Mouse (Mus musculus) MEL (cell line): ENCODE data around the gene Slc35d1. TPM values are rescaled to one million over a fixed set of nuclear protein-coding genes. Genes with fewer than 3 reads are reported as not detected.

Source experiments
- DNase-seq: peaks from one replicate; pipeline ENCODE4 v3.0.0; 2011; ENCODE audit warnings: low read depth, low spot score
- H3K27ac ChIP-seq: 2 replicates; pipeline ENCODE4 v1.5.1; 2012; ENCODE audit warnings: low read depth, mild to moderate bottlenecking, control low read depth, low read length, moderate library complexity; ENCODE audit not compliant: control insufficient read depth
- H3K27me3 ChIP-seq, 2 experiments: fragments of 150-350 bp in 1 of 2; sonication (generic) in 1 of 2; 2 replicates each; pipeline ENCODE4 v1.6.1; 2012; ENCODE audit warnings: low read length in 2 of 2, mild to moderate bottlenecking in 2 of 2, improper control_type of control experiment in 1 of 2, moderate library complexity in 1 of 2; ENCODE audit not compliant: insufficient read depth in 2 of 2, control insufficient read depth in 1 of 2
- H3K36me3 ChIP-seq, 2 experiments: 2 replicates each; pipeline ENCODE4 v1.6.1; 2012 to 2014; ENCODE audit warnings: low read length in 2 of 2, improper control_type of control experiment in 1 of 2, inconsistent platforms in 1 of 2, mild to moderate bottlenecking in 1 of 2; ENCODE audit not compliant: insufficient read depth in 2 of 2, control insufficient read depth in 1 of 2
- H3K4me1 ChIP-seq, 2 experiments: fragments of 150-350 bp in 1 of 2; sonication (generic) in 1 of 2; 2 replicates each; pipeline ENCODE4 v1.6.1; 2012; ENCODE audit warnings: low read length in 2 of 2, improper control_type of control experiment in 1 of 2, mild to moderate bottlenecking in 1 of 2; ENCODE audit not compliant: insufficient read depth in 2 of 2, control insufficient read depth in 1 of 2
- H3K4me3 ChIP-seq, 2 experiments: fragments of 150-350 bp in 1 of 2; sonication (generic) in 1 of 2; 2 replicates each; pipeline ENCODE4 v1.5.1; 2012; ENCODE audit warnings: low read depth in 2 of 2, low read length in 2 of 2, mild to moderate bottlenecking in 2 of 2, moderate library complexity in 2 of 2, control low read depth in 1 of 2, improper control_type of control experiment in 1 of 2; ENCODE audit not compliant: control insufficient read depth in 1 of 2, insufficient read depth in 1 of 2
- H3K79me2 ChIP-seq: 2 replicates; pipeline ENCODE4 v1.6.1; 2012; ENCODE audit warnings: mild to moderate bottlenecking, low read length, moderate library complexity; ENCODE audit not compliant: control insufficient read depth, poor library complexity, insufficient read depth
- H3K9ac ChIP-seq: 2 replicates; pipeline ENCODE4 v1.6.1; 2012; ENCODE audit warnings: low read depth, mild to moderate bottlenecking, control low read depth, low read length, moderate library complexity; ENCODE audit not compliant: control insufficient read depth, poor library complexity, severe bottlenecking
- H3K9me3 ChIP-seq: fragments of 150-350 bp; sonication (generic); replicated peaks from 2 replicates; pipeline ENCODE4 v1.6.1; 2012; ENCODE audit warnings: mild to moderate bottlenecking, low read length, improper control_type of control experiment, moderate library complexity; ENCODE audit not compliant: insufficient read depth
- CHD1 ChIP-seq: IDR thresholded peaks from 2 replicates; pipeline ENCODE4 v1.6.1; 2012; ENCODE audit warnings: low read depth, mild to moderate bottlenecking, inconsistent platforms, low read length, improper control_type of control experiment
- CTCF ChIP-seq, 3 experiments: IDR thresholded peaks in 2 of 3; conservative IDR thresholded peaks in 1 of 3; 2 replicates each; pipeline ENCODE4 v1.5.1; 2011 to 2012; ENCODE audit warnings: low read length in 3 of 3, low read depth in 2 of 3, mild to moderate bottlenecking in 2 of 3, improper control_type of control experiment in 1 of 3, inconsistent platforms in 1 of 3, mixed read lengths in 1 of 3, moderate library complexity in 1 of 3; ENCODE audit not compliant: control insufficient read depth in 1 of 3, insufficient read depth in 1 of 3, poor library complexity in 1 of 3, severe bottlenecking in 1 of 3
- E2F4 ChIP-seq: IDR thresholded peaks from 2 replicates; pipeline ENCODE4 v1.6.1; 2011; ENCODE audit warnings: low read depth, low read length, improper control_type of control experiment, borderline replicate concordance
- EP300 ChIP-seq, 2 experiments: IDR thresholded peaks; 2 replicates each; pipeline ENCODE4 v1.6.1; 2011; ENCODE audit warnings: improper control_type of control experiment in 2 of 2, low read length in 2 of 2, low read depth in 1 of 2, mild to moderate bottlenecking in 1 of 2
- ETS1 ChIP-seq: IDR thresholded peaks from 2 replicates; pipeline ENCODE4 v1.6.1; 2012; ENCODE audit warnings: low read depth, mild to moderate bottlenecking, inconsistent platforms, low read length, improper control_type of control experiment, moderate library complexity
- GATA1 ChIP-seq: IDR thresholded peaks from 2 replicates; pipeline ENCODE4 v1.6.1; 2011; ENCODE audit warnings: low read depth, low read length, improper control_type of control experiment
- HCFC1 ChIP-seq: IDR thresholded peaks from 2 replicates; pipeline ENCODE4 v1.6.1; 2012; ENCODE audit warnings: low read depth, mild to moderate bottlenecking, inconsistent platforms, low read length, improper control_type of control experiment, moderate library complexity
- JUND ChIP-seq: IDR thresholded peaks from 2 replicates; pipeline ENCODE4 v1.6.1; 2011; ENCODE audit warnings: low read depth, mild to moderate bottlenecking, improper control_type of control experiment, low read length
- MEF2A ChIP-seq: IDR thresholded peaks from 2 replicates; pipeline ENCODE4 v1.6.1; 2014; ENCODE audit warnings: low read depth, mild to moderate bottlenecking, inconsistent platforms, low read length, improper control_type of control experiment; ENCODE audit not compliant: poor library complexity, insufficient replicate concordance, severe bottlenecking; ENCODE audit errors: extremely low read depth
- MYB ChIP-seq: IDR thresholded peaks from 2 replicates; pipeline ENCODE4 v1.6.1; 2011; ENCODE audit warnings: mild to moderate bottlenecking, low read depth, low read length, improper control_type of control experiment
- MYC ChIP-seq: IDR thresholded peaks from 2 replicates; pipeline ENCODE4 v1.6.1; 2011; ENCODE audit warnings: low read depth, mild to moderate bottlenecking, low read length, improper control_type of control experiment, moderate library complexity
- NRF1 ChIP-seq: IDR thresholded peaks from 2 replicates; pipeline ENCODE4 v1.6.1; 2014; ENCODE audit warnings: low read depth, mild to moderate bottlenecking, inconsistent platforms, low read length, improper control_type of control experiment, moderate library complexity; ENCODE audit not compliant: poor library complexity, insufficient read depth, severe bottlenecking
- POLR2A ChIP-seq, 2 experiments: IDR thresholded peaks; 2 replicates each; pipeline ENCODE4 v1.6.1; 2011 to 2012; ENCODE audit warnings: low read length in 2 of 2, mild to moderate bottlenecking in 2 of 2, control low read depth in 1 of 2, improper control_type of control experiment in 1 of 2, low read depth in 1 of 2, moderate library complexity in 1 of 2; ENCODE audit not compliant: control insufficient read depth in 1 of 2, insufficient read depth in 1 of 2, poor library complexity in 1 of 2
- POLR2AphosphoS5 ChIP-seq: IDR thresholded peaks from 2 replicates; pipeline ENCODE4 v1.6.1; 2012; ENCODE audit warnings: low read depth, borderline replicate concordance, mild to moderate bottlenecking, inconsistent platforms, low read length, moderate library complexity, mixed read lengths
- RAD21 ChIP-seq: IDR thresholded peaks from 2 replicates; pipeline ENCODE4 v1.6.1; 2011; ENCODE audit warnings: mild to moderate bottlenecking, low read depth, low read length, improper control_type of control experiment
- RCOR1 ChIP-seq: IDR thresholded peaks from 2 replicates; pipeline ENCODE4 v1.6.1; 2012; ENCODE audit warnings: low read depth, mild to moderate bottlenecking, inconsistent platforms, low read length, improper control_type of control experiment
- UBTF ChIP-seq: IDR thresholded peaks from 2 replicates; pipeline ENCODE4 v1.6.1; 2012; ENCODE audit warnings: low read depth, mild to moderate bottlenecking, inconsistent platforms, low read length, improper control_type of control experiment, moderate library complexity, borderline replicate concordance; ENCODE audit not compliant: insufficient read depth
- USF1 ChIP-seq: IDR thresholded peaks from 2 replicates; pipeline ENCODE4 v1.6.1; 2014; ENCODE audit warnings: low read depth, mild to moderate bottlenecking, inconsistent platforms, low read length, improper control_type of control experiment, moderate library complexity
- USF2 ChIP-seq, 2 experiments: IDR thresholded peaks; 2 replicates each; pipeline ENCODE4 v1.6.1; 2011 to 2012; ENCODE audit warnings: improper control_type of control experiment in 2 of 2, low read length in 2 of 2, borderline replicate concordance in 1 of 2, inconsistent platforms in 1 of 2, low read depth in 1 of 2, mild to moderate bottlenecking in 1 of 2; ENCODE audit not compliant: insufficient read depth in 1 of 2
- ZKSCAN1 ChIP-seq: IDR thresholded peaks from 2 replicates; pipeline ENCODE4 v1.6.1; 2012; ENCODE audit warnings: low read depth, mild to moderate bottlenecking, inconsistent platforms, low read length, improper control_type of control experiment, moderate library complexity
- ZNF384 ChIP-seq: IDR thresholded peaks from 2 replicates; pipeline ENCODE4 v1.6.1; 2012; ENCODE audit warnings: low read depth, mild to moderate bottlenecking, inconsistent platforms, low read length, improper control_type of control experiment
- polyA plus RNA-seq, 2 experiments: library from polyadenylated mRNA; stranded (reverse) in 1 of 2; unstranded in 1 of 2; fragments of >175 nt in 1 of 2; fragments of >200 nt in 1 of 2; gene quantifications; 2 replicates each; pipeline versions ENCODE4 v1.2.1 to v1.2.4; 2012; ENCODE audit warnings: low replicate concordance in 2 of 2, low read depth in 1 of 2; ENCODE audit not compliant: insufficient read length in 2 of 2, insufficient read depth in 1 of 2, missing spikeins in 1 of 2
- total RNA-seq: library from RNA; depleted of rRNA; stranded (reverse); fragments of 300-350 nt; gene quantifications from 2 replicates; pipeline ENCODE4 v1.2.3, GENCODE M21; 2012

Gene Slc35d1
- total and polyA plus RNA-seq, 3 experiments, result 5.0 to 33.7 (median 10.0) TPM

DNA sequence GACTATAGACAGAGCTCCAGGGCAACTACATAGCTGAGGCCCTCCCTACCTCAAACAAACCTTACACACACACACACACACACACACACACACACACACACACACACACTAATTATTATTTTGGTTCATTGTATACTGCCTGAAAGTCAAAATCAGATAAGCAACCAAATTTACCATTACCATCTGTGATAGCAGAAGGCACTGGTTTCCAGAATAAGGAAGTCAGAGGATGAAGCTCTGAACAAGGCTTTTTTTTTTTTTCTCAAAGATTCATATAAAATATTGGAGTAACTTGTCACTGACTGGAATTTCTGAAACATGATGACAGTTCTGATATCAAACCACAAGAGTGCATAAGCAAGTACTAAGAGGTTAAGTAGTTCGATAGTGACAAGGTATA is 6.4 kb downstream of the Slc35d1 start:
- no peak overlapping the region for H3K9ac ChIP-seq
- peaks cover 3 to 9% of the 10 kb centered on the region in 2 experiments; a peak in 3 of 4 replicates for H3K4me1 ChIP-seq
- H3K27me3 ChIP-seq, result no peaks in the 10 kb centered on the region
- H3K27ac ChIP-seq, result no peak overlapping the region
- no peak overlapping the region for H3K4me3 ChIP-seq
- H3K9me3 ChIP-seq, result no peaks in the 10 kb centered on the region
- DNase-seq, result peak; percentile 34
- TF ChIP-seq MYC (no peak), POLR2A (IDR thresholded peaks at IDR 0.05; ENCODE audit: control insufficient read depth in 1 of 2, insufficient read depth in 1 of 2, low read depth in 1 of 2, low read length in 2 of 2, poor library complexity in 1 of 2) (no peak), RAD21 (no peak), CTCF (IDR thresholded peaks at IDR 0.05 in 2 of 3, conservative IDR thresholded peaks at IDR 0.05 in 1 of 3; ENCODE audit: control insufficient read depth in 1 of 3, insufficient read depth in 1 of 3, low read depth in 2 of 3, low read length in 3 of 3, poor library complexity in 1 of 3, severe bottlenecking in 1 of 3) (no peak), ZNF384 (peak; percentile 91), ZKSCAN1 (no peak), E2F4 (no peak), USF2 (IDR thresholded peaks at IDR 0.05; ENCODE audit: borderline replicate concordance in 1 of 2, insufficient read depth in 1 of 2, low read depth in 1 of 2, low read length in 2 of 2) (no peak), ETS1 (no peak), NRF1 (no peak), HCFC1 (no peak), RCOR1 (peak; percentile 81), POLR2AphosphoS5 (no peak), GATA1 (peak; percentile 71), MYB (no peak), USF1 (no peak), JUND (no peak), CHD1 (no peak), UBTF (no peak), MEF2A (no peak), EP300 (IDR thresholded peaks at IDR 0.05; ENCODE audit: low read depth in 1 of 2, low read length in 2 of 2) (peak; percentile 23 to 40; a peak in 2 of 4 replicates)
- H3K36me3 ChIP-seq, result peaks cover 4 to 13% of the 10 kb centered on the region in 2 experiments
- no peaks in the 10 kb centered on the region for H3K79me2 ChIP-seq
